Mouse (Mus musculus) right cerebral cortex, postnatal 36 days (tissue): ENCODE results near the gene Serpinb1b.
A peak's percentile ranks its signal among the peaks of the same experiment; 100 is the strongest.
"Not testable (repeated sequence)": the region's sequence is repeated elsewhere in the genome, so short reads cannot be mapped to it uniquely, and the experiment has no call there.

ENCODE experiments used
- DNase-seq, 2 experiments: peaks; one replicate each; pipeline ENCODE4 v3.0.0; 2022; ENCODE audit warnings: low spot score in 2 of 2, mixed read lengths in 1 of 2

The Serpinb1b gene

DNA sequence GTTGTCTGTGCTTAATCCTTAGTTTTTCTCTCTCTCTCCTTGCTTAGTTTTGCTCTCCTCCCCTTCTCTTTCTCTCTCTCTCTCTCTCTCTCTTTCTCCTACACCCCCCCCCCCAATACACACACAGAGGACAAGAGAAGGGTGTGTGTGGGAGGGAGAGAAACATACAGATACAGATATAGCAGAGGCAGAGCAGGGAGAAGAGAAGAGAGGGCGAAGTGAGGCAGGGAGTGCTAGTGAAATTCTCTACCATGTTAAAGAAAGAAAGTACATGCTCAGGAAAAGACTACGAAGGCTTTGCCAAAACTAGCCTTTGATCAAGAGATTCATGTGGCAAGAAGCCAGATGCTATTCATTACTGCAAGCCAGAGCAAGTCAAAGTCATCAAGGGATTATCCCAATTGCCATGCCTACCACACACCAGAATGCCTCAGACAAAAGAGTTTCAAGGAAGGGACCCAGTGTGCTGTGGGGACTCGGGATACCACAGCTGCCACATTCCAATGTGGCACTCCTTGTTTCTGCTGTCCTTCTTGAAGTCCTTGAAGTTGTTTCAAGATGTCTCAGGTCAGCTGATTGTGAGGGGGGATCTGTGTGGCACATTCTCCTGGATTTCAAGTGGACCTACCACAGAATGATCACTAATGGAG lies at the start of gene Serpinb1b:
Serpinb1b (plus strand) TSS at position 520 of the 650 bp plus-strand sequence.
- no peak for DNase-seq

DNA sequence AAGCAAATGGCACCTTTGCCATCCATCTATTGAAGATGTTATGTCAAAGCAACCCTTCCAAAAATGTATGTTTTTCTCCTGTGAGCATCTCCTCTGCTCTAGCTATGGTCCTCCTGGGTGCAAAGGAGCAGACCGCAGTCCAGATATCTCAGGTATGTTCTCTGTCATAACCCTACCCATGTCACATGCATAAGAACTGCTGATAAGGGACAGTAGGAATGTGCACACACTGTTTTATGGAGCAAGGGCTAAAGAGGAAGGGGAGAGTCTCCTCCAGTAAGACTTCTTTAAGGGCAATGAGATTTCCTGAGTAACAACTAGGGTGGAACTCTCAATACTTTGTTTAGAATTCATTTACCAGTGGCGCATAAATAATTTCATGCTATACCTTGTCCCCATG lies 48.9 kb upstream of the Serpinb1b start:
- DNase-seq: not testable (repeated sequence)

DNA sequence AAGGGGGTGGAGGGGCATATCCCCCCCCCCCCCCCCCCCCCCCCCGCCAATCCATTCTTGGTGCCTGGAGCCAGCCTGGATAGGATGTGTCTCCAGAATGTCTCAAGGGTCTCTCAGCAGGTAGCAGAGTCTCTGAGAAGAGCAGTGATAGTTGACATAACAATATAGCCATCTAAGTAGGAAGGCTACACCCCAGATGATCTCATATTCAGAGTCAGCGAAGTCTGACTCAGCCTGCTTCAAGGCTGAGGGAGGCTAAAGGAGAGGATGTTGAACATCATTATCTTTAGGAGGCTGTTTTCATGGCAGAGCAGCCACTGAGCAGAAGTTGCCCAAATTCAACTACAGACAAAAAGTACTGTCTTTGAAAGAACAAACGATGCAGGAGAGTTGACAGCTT lies 48.1 kb upstream of the Serpinb1b start:
- DNase-seq: no peak

DNA sequence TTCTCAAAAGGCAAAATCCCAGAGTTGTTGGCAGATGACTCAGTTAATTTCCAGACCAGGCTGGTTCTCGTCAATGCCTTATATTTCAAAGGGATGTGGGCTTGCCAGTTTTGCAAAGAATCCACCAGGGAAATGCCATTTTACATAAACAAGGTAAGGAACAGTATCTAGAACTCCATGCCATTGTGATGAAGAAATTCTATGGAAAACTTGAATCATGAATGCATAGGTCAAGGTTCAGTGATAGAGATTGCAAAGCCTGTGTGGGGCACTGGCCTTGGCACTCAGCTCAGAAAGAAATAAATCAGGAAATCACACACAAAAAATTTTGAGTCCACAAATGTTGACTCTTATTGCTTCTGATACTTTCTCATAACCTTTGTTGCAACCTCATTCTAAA lies 42.9 kb upstream of the Serpinb1b start:
- no peak for DNase-seq

DNA sequence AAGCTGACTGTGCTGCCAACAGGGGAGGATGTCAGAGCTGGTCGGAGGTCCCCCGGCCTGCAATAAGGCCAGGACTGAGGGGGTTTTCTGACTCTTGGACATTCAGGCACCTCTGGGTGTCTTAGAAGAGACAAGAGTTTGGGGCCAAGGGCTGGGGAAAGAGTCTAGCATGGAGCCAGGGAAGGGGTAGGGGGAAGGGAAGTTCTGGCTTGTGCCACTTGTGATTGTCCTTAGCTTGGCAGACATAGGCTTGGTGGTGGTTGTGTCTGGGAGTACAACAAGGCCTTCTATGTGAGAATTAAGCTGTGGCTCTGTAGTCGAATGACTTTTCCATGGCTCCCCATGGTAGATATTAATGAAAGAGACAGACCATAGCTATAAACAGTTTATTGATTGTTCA lies 34.8 kb upstream of the Serpinb1b start:
- no peak for DNase-seq

DNA sequence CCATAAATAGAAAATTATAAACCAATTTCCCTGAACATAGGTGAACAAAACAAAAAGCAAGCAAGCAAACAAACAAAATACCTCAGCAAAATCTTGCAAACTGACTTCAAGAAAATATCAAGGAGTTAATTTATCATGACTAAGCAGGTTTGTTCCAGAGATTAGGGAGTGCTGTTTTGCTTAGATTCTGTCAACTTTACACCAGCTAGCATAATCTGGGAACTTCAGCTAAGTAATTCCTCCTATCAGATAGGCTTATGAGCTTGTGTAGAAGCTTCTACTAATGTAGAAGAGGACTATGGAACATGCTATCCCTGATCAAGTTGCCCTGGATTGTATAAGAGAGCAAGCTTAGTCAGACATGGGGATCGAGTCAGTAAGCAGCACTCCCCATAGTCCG lies 31.1 kb upstream of the Serpinb1b start:
- DNase-seq: no peak

DNA sequence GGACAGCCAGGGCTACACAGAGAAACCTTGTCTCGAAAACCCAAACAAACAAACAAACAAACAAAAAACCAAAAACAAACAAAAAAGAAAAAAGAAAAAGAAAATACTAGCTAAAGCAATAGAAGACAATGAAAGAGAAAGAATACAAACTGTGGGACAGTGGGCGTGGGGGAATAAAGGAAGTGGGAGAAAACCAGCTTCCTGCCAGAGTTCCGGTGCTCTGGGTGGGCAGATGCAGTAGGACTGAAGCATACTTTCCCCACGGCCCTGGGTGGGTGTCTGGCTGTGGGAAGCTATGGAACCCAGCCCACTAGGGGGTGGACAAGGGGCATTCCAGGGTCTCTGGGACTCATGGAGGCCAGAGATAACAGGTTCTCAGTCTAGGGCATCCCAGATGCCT lies 30.2 kb upstream of the Serpinb1b start:
- no peak for DNase-seq

DNA sequence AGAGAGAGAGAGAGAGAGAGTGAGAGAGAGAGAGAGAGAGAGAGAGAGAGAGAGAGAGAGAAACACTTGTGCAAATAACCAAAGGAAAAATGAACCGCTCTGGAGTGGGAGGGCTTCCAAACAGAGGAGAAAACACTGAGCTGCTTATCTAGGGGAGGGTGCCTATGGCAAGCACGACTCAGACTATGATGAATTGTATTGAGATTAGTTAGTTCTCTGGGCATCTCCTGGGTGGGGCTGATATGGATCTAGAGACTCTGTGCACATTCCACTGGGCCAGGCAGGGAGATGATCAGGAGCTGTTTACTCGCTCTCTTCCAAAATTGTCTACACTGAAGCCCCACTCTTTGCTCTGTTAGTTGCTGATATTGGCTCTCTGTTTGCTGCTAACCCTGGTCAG lies 26.7 kb upstream of the Serpinb1b start:
- no peak for DNase-seq

DNA sequence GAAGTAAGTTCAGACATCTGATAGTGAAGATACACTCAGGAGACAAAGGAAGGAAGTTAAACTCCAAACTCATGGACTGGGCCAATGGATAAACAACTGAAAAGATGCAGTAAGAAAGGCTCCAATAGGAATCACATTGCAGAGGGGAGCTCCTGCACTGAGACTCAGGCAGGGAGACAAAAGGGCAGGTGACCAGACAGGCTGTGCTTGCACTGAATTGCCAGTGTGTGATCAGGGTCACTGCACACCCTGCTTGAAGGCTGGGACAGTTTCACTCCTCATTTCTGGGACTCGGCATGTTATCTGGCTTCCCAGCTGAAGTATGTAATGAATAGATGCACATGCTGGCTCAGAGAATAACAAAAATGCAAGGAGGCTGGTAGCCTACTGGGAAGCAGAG lies 15.3 kb upstream of the Serpinb1b start:
- no peak for DNase-seq

DNA sequence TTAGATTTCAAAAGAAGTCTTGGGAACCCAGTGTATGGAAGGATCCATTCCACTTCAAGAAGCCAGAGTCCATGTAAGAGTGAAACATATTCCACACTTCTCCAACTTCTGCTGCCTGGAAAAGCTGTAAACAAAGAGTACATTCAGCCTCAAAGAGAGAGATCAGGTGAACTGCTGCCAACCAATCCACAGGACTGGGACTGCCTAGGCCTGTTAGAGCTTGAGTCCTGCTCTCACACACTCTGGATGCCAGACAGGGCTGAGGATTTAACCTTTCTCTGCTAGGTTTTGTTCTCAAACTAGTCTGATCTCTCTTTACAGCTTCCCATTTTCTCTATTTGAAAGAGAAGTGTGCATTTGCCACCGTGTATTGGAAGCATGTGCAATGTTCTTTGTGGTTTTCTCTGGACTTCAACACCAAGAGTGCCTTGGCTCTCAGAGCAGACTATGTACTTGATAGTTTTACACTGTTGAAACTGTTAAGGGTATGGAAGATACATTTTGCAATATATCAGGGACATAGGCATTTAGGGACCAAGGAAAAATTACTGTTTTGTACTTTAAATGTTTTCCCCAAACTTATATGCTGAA lies 10.9 kb upstream of the Serpinb1b start:
- no peak for DNase-seq

DNA sequence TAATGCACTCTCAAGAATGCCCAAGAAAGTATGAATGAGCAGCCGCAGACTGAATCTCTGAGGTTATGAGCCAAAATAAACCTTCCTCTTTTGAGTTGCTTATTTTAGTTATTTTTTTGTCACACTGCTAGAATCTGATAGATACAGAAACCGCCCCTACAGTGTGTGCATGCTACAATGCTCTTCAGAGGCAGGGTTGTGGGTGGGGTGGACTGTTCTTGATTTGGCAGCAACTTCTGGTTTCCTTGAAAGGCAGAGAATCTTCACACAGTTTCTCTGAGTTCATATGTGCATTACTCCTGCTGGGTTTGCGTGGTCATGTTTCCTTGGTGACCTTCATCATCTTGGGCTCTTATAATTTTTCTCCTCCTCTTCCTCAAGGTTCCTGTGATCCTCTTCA lies 10.2 kb upstream of the Serpinb1b start:
- DNase-seq: peak; percentile 37 to 67

DNA sequence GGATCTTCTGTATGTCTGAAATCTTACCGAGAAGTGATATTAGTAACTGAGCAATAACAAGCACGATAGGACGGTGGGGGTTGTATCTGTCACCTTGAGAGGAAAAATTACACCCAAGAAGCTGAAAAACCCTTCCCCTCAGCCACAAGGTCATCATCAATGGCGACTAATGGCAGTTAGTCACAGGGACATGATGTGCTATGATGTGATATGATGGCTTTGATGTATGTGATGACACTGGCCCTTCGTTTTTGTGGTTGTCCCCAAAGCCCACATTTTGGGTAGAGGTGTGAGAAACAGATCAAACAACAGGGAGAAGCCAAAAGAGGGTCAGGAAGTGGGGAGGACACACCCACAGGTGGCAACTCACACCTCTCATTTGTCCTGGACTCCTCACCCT lies 6.6 kb upstream of the Serpinb1b start:
- DNase-seq: no peak

DNA sequence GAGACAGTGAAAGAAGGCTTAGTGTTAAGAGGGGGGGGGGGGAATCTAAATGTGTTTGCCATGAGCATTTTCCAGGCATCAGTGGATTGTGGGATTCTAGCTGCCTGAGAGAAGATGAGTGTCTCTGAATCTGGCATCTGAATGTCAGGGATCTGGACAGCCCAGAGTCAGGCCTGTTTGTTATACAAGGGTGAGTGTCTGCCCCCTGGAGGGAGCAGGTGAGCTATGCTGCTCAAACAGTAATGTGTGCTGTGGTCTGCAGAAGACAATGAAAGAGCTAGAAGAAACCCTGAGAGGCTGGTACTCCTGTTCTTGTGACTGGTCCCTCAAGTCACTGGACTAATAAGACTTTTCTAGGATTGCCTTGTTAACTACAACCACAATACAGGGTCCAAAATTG lies 4.3 kb upstream of the Serpinb1b start:
- no peak for DNase-seq

DNA sequence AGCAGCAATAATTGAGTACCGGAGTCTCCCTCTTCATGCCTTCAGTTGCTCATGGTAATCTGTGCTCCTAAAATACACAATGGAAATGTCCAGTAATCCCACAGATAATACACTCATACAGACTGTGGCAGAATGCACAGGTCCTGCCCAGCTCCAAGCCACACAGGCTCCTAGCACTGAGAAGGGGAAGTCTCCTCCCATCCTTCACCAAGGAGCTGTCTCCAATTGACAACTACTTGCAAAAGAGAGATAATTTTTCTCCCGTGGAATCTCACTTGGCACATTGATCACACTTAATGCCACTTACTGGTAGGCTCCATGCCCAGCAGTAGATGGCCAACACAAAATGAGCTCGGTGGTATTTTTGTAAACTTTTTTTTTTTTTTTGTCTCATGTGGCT lies 2.1 kb upstream of the Serpinb1b start:
- no peak for DNase-seq

DNA sequence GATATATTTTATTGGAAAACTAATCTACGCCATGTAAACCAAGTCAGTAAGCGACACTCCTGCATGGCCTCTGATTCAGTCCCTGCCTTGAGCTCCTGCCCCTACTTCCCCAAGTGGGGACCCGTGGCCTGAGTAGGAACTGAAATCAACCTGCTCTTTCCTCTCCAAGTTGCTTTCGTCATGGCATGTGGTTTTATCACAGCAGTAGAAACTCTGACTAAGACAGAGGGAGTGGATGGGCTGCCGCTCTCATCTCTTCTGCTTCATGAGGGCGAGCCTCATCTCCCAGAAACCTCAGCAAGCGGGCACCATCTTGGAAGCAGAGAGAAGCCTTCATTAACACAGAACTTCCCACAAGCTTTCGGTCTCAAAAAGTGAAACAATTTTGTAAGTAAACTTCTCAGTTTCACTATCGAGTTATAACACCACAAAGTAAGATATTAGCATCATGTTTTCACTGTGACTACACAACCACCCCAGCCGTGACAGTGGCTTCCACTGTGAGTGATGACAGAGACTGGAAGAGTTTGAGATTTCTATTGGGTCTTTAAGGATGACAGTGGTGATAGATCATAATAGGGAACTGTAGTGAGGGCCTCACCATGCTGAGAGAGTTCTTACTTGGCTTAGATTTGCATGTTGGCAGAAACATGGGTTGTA lies 1.2 kb upstream of the Serpinb1b start:
- no peak for DNase-seq

DNA sequence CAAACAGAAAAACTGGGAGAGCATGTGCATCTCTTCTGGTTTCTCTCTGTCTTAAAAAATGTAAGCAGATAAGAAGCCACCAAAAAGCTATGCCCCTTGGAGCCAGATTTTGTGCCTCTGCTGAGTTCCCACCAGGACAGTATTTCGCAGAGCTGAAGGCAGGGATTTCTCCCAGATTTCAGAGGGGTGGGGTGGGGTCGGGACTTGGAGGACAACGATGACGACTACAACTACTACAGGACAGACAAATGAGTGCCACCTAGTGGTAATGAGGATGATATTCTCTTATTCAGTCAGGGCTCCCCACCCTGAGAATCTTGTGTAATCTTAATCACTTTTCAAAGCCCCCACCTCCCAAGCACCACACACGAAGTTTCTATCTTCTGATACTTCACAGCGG lies 1.0 kb downstream of the Serpinb1b start:
- no peak for DNase-seq

DNA sequence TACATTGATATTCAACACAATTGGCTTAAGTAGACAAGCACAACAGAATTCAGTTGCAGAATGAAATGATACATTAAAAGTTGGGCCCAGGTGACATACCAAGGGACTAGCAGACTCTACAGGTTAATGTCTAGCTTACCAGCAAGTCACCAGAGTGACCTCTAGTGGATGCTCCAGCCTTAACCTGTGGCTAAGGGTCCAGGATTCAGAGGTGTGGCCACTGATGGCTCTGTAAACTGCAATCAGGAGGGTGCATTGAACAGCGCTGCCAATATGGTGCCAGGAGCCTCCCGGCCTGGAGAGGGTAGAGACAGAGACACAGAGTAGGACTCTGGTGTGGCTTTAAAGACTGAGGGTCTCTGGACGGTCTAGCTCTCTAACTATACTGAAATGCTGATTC lies 2.0 kb downstream of the Serpinb1b start:
- no peak for DNase-seq

DNA sequence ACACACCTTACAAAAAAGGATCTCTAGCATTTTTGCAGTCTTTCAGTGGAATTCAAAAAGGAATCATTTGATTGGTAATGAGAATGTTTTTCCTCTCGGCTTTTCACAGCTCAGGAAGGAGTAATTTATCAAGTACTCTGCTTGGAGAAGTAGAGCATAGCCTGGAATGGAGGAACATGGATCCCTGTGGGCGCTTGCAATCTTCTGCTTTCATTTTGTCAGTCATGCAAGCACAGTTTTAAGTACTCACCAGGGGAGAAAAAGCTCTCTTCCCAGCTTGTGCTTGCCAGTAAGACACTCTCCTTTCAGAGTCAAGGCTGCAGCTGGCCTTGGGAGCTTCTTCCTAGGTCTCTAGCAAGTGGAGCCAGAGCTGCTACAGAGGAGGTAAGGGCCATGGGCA lies 5.5 kb downstream of the Serpinb1b start:
- DNase-seq: no peak

DNA sequence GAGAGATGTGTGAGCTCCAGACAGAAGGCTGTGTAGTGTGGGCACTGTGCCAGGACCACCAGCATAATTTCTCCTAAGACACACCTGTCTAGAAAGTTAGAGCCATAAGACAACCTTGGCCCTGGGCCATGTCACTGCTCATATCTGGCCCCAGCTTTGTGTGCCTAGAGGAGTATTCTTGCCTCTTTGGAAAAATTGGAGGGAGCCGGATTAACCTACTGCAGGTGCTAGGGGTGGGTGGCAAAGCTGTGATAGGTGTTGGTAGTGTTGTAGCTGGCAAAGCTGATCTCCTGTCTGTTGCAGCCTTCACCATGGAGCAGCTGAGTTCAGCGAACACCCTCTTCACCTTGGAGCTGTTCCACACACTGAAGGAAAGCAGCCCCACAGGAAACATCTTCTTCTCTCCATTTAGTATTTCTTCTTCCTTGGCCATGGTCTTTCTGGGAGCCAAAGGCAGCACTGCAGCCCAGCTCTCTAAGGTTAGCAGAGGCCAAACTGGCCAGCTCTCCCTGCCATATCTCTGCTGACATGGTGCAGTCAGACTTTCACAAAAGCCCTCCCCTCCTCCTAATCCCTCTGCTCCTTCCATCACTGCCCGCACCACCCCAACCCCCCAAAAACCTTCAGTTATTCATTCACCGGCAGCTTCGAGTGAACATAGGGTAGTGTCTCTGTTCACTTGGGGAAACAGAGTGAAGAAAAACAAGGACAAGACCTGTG lies 6.8 kb downstream of the Serpinb1b start:
- peak in 1 of 2 experiments; percentile 3 for DNase-seq

DNA sequence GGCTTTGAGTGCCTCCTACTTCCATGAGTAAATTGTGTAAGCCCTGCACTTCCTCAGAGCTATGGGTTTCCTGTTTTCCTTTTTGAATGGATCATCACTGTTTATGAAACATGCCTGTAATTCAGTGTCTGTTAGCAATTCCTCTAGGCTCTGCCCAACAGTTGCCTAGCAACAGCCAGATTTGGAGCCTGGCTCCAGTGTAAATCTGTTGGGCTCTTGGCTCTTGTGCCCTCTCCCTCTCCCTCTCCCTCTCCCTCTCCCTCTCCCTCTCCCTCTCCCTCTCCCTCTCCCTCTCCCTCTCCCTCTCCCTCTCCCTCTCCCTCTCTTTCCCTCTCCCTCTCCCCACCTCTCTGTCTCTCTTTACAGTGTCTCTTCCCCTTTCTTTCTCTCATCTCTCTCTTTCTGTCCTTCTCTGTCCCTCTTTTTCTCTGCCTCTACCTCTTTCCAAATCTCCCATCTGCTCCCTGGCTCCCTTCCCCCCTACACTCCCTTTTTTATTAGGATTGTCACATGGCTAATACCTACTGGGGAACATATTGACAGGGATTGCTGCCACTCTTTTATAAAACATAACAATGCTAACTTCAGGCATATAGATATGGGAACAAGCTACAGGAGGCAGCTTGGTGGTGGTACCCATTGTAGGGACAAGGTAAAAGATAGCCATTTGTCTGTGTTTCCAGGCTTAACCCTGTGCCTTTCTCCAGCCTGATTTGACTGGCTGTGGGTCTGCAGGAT lies 7.5 kb downstream of the Serpinb1b start:
- DNase-seq: peak; percentile 52 to 55

DNA sequence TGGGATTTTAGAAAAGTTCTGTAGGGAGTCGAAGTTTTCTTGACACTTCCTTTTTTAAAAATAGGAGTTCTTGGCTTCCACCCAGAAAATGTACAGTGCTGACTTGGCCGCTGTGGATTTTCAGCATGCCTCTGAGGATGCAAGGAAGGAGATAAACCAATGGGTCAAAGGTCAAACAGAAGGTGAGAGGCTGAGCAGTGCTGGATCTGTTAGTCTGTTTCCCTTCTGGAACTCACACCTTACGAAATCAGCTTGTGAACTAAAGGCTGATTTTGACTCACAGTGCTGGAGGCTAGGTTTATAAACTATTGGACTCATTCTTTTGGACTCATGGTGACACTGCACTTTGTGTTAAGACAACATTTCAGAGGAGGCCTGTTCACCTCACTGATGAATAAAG lies 11.2 kb downstream of the Serpinb1b start:
- no peak for DNase-seq

DNA sequence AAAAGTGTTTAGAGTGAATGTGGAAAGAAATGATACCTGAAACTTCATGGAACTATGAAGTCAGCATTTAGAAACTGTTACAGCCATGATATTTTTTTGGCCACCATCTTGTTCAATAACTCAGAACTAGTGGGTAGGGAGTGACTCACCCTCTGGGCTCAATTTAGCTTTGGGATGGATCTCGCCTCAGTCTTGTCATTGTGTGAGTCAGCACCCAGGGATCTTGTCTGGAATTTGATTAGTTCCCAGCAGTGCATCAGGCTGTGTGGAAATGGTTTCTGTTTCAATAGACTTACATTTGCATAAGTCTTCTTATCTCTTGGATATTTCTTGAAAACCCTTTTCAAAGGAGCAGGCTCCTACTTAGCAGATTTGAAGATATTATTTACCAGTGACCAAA lies 12.2 kb downstream of the Serpinb1b start:
- peak; percentile 37 to 64 for DNase-seq
